Mouse (Mus musculus) embryonic facial prominence, embryonic 10.5 days (tissue): ENCODE results near the gene H2afx. TPM values are rescaled to one million over a fixed set of nuclear protein-coding genes. Genes with fewer than 3 reads are reported as not detected.
A peak's percentile ranks its signal among the peaks of the same experiment; 100 is the strongest.

ENCODE experiments used
- DNase-seq: peaks from one replicate; pipeline ENCODE4 v3.0.0-alpha.2; 2017; ENCODE audit warnings: low spot score
- H3K27ac ChIP-seq: fragments of 300-500 bp; sonication (generic); replicated peaks from 2 replicates; pipeline ENCODE4 v1.5.1; 2016; ENCODE audit warnings: mild to moderate bottlenecking
- H3K27me3 ChIP-seq: fragments of 300-500 bp; sonication (generic); replicated peaks from 2 replicates; pipeline ENCODE4 v1.6.1; 2016; ENCODE audit warnings: low read depth, mild to moderate bottlenecking; ENCODE audit not compliant: poor library complexity, severe bottlenecking
- H3K36me3 ChIP-seq: fragments of 300-500 bp; sonication (generic); replicated peaks from 2 replicates; pipeline ENCODE4 v1.6.1; 2016; ENCODE audit warnings: mild to moderate bottlenecking, moderate library complexity
- H3K4me1 ChIP-seq: fragments of 300-500 bp; sonication (generic); 2 replicates; pipeline ENCODE4 v1.6.1; 2016
- H3K4me3 ChIP-seq: fragments of 300-500 bp; sonication (generic); 2 replicates; pipeline ENCODE4 v1.5.1; 2016; ENCODE audit warnings: mild to moderate bottlenecking, moderate library complexity
- H3K9me3 ChIP-seq: fragments of 300-500 bp; sonication (generic); 2 replicates; pipeline ENCODE4 v1.6.1; 2016; ENCODE audit warnings: mild to moderate bottlenecking
- WGBS: fragments of 180-500 bp; shearing (Covaris S2); methylation state at CpG from one replicate; pipeline ENCODE4 v1.1.7; 2016; 5-methylcytosine and 5-hydroxymethylcytosine counted together
- microRNA-seq: library from miRNA; unstranded; fragments of <30 nt; microRNA quantifications from one replicate; pipeline ENCODE4, GENCODE M21; 2017
- polyA plus RNA-seq: library from polyadenylated mRNA; unstranded; fragments of >200 nt; fragmentation: Nextera tagmentation; extraction: Ambion mirVana; gene quantifications from 2 replicates; pipeline ENCODE4 v1.2.1, GENCODE M21; 2016

The H2afx gene
- polyA plus RNA-seq, 1 experiment from 2014 or later, result 615 TPM

DNA sequence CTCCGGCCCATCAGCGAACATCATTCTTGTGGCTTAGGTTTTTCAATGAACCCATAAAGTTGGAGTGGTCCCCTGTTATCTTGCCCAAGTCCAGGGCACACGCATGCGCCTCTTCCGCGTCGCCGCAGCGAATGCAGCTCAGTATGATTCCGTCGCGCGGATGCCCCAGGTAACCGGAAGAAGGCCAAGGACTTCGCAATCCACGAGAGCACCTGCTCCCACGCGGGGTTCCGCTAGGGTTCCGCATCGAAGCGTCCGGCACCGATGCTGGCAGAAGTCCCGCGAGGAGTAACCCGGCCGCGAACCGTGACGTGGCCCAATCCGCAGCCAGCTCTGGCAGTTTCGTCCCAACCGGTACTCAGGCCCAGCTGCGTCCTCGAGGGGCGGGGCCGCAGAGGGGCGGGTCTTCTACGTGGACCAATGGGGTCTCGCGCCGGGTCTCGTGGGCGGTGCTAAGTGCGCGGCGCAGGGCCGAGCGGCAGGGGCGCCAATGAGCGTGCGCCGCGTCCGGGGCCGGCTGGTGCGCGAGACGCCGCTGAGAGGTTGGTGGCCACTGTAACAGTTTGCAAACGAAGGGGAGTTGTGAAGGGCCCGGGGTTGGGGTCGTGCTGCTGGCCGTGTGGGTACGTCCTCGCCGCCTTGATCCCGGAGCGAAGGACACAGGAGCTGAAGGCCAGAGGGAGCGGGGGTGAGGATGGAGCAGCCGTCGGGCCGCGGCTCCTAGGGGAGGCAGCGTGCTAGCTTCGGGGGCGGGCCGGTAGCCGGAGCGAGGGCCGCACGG is 44.8 kb downstream of the H2afx start, which contains the start of gene Hyou1:
Gene Hyou1 (plus strand): TSS at position 437 of the 781 bp plus-strand sequence.
- WGBS, result under 1% methylated on average over 83 of the region's 83 CpGs
- no peaks in the 10 kb centered on the region for H3K9me3 ChIP-seq
- peak within 1 kb of the TSS; percentile 93 for H3K27ac ChIP-seq
- peak; percentile 100 for DNase-seq
- peak within 1 kb of the TSS; percentile 88 for H3K4me3 ChIP-seq
- H3K36me3 ChIP-seq, result peaks cover 39% of the 10 kb centered on the region
- H3K4me1 ChIP-seq, result peaks cover 26% of the 10 kb centered on the region
- no peaks in the 10 kb centered on the region for H3K27me3 ChIP-seq

DNA sequence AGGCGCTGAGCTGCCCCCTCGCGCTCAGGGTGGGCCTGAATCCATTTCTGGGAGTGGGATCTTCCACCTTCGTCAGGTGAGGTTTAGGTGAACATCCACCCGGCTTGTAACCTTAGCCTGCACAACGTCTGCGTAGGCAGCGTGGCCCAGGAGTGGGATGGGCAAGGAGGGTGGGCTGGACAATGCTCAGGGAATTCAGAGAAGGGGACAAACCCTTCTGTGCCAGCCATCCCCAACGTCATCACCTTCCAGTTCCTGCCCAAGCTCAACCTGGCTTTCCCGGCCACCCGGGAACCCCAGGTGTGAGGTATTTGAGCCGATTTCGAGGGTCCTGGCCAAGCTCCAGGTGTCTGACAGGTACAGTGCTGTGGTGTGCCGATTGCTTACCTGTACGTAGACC is 45.4 kb downstream of the H2afx start:
- Histone ChIP-seq H3K36me3 (peaks cover 45% of the 10 kb centered on the region), H3K9me3 (no peaks in the 10 kb centered on the region), H3K27me3 (no peaks in the 10 kb centered on the region), H3K27ac (peak overlapping the region; percentile 93), H3K4me1 (peaks cover 26% of the 10 kb centered on the region), H3K4me3 (peak overlapping the region; percentile 88)
- DNase-seq, result no peak
- WGBS, result 9% methylated on average over 15 of the region's 15 CpGs

- no peaks in the 10 kb centered on the region for H3K27me3 ChIP-seq
- no peak for DNase-seq
- H3K36me3 ChIP-seq, result peaks cover 93% of the 10 kb centered on the region
- peaks cover 21% of the 10 kb centered on the region for H3K4me1 ChIP-seq
- H3K9me3 ChIP-seq, result no peaks in the 10 kb centered on the region
- no peak overlapping the region for H3K27ac ChIP-seq
- no peak overlapping the region for H3K4me3 ChIP-seq
- 93% methylated on average over 13 of the region's 13 CpGs for WGBS
These were observed 50.1 kb downstream of the H2afx start for GRCm38 (mm10) chr9:44384596-44384995.

Small RNA genes lying within 50 kb of the gene (microRNA-seq; reads per million reads assigned to microRNA genes)
- not detected for gene Gm44335

Other genes with a start within 250 kb of the H2afx start
- gene Mfrp, start 233.0 kb upstream of the H2afx start, polyA plus RNA-seq, result 0.09 and 0.12 TPM in 2 replicates
- 0.27 and 0.75 TPM in 2 replicates for gene C1qtnf5, start 227.4 kb upstream of the H2afx start, polyA plus RNA-seq
- gene Gm49380, start 221.2 kb upstream of the H2afx start, polyA plus RNA-seq, result 0.31 and 0.49 TPM in 2 replicates
- gene Rnf26, start 221.2 kb upstream of the H2afx start, polyA plus RNA-seq, result 80.1 and 80.9 TPM in 2 replicates
- gene Mcam, start 200.2 kb upstream of the H2afx start, polyA plus RNA-seq, result 11.2 and 12.3 TPM in 2 replicates
- 25.4 and 25.5 TPM in 2 replicates for gene Cbl, start 100.6 kb upstream of the H2afx start, polyA plus RNA-seq
- gene Ccdc153, start 94.0 kb upstream of the H2afx start, polyA plus RNA-seq, result not detected in 2 replicates
- 0.09 TPM in 1 of 2 replicates, not detected in the other for gene Pdzd3, start 83.2 kb upstream of the H2afx start, polyA plus RNA-seq
- gene Nlrx1, start 66.1 kb upstream of the H2afx start, polyA plus RNA-seq, result 1.9 and 2.4 TPM in 2 replicates
- 2.6 and 3.1 TPM in 2 replicates for gene Abcg4, start 46.1 kb upstream of the H2afx start, polyA plus RNA-seq
- 29.6 and 31.4 TPM in 2 replicates for gene Hinfp, start 29.0 kb upstream of the H2afx start, polyA plus RNA-seq
- 6.8 and 7.8 TPM in 2 replicates for gene C2cd2l, start 14.4 kb upstream of the H2afx start, polyA plus RNA-seq
- 53.8 and 53.9 TPM in 2 replicates for gene Dpagt1, start 8.7 kb upstream of the H2afx start, polyA plus RNA-seq
- 167 and 175 TPM in 2 replicates for gene Hmbs, start 9.5 kb downstream of the H2afx start, polyA plus RNA-seq
- 30.7 and 30.9 TPM in 2 replicates for gene Vps11, start 27.0 kb downstream of the H2afx start, polyA plus RNA-seq
- gene Hyou1, start 44.8 kb downstream of the H2afx start, polyA plus RNA-seq, result 43.8 and 46.7 TPM in 2 replicates
- 13.4 and 16.1 TPM in 2 replicates for gene Slc37a4, start 62.2 kb downstream of the H2afx start, polyA plus RNA-seq
- 2,417 and 2,419 TPM in 2 replicates for gene Rps25, start 72.4 kb downstream of the H2afx start, polyA plus RNA-seq
- 178 and 179 TPM in 2 replicates for gene Trappc4, start 72.9 kb downstream of the H2afx start, polyA plus RNA-seq
- gene Ccdc84, start 83.9 kb downstream of the H2afx start, polyA plus RNA-seq, result 21.6 and 28.4 TPM in 2 replicates
- not detected in 2 replicates for gene Foxr1, start 106.4 kb downstream of the H2afx start, polyA plus RNA-seq
- 0.41 and 0.59 TPM in 2 replicates for gene Upk2, start 120.3 kb downstream of the H2afx start, polyA plus RNA-seq
- gene Bcl9l, start 148.1 kb downstream of the H2afx start, polyA plus RNA-seq, result 7.4 and 7.7 TPM in 2 replicates
- not detected in 2 replicates for gene Cxcr5, start 227.2 kb downstream of the H2afx start, polyA plus RNA-seq